Mouse (Mus musculus) limb, embryonic 12.5 days (tissue): ENCODE results near the gene Nr2f2. TPM values are rescaled to one million over a fixed set of nuclear protein-coding genes. Genes with fewer than 3 reads are reported as not detected.

Source experiments
- ATAC-seq: fragments of 200-750 bp; cut with Nextera tagmentation; 2 replicates; pipeline ENCODE4 v1.8.0; 2017; ENCODE audit warnings: low read depth, moderate TSS enrichment; ENCODE audit not compliant: insufficient number of reproducible peaks, insufficient read depth, low FRiP score, low TSS enrichment
- H3K27ac ChIP-seq: fragments of 300-500 bp; sonication (generic); 2 replicates; pipeline ENCODE4 v1.5.1; 2016; ENCODE audit warnings: mild to moderate bottlenecking, moderate library complexity
- H3K27me3 ChIP-seq: fragments of 300-500 bp; sonication (generic); 2 replicates; pipeline ENCODE4 v1.6.1; 2016; ENCODE audit warnings: mild to moderate bottlenecking, moderate library complexity
- H3K36me3 ChIP-seq: fragments of 300-500 bp; sonication (generic); 2 replicates; pipeline ENCODE4 v1.6.1; 2016; ENCODE audit warnings: mild to moderate bottlenecking, moderate library complexity
- H3K4me1 ChIP-seq: fragments of 300-500 bp; sonication (generic); replicated peaks from 2 replicates; pipeline ENCODE4 v1.6.1; 2016
- H3K4me2 ChIP-seq: fragments of 300-500 bp; sonication (generic); 2 replicates; pipeline ENCODE4 v1.6.1; 2016; ENCODE audit warnings: mild to moderate bottlenecking, moderate library complexity
- H3K4me3 ChIP-seq: fragments of 300-500 bp; sonication (generic); replicated peaks from 2 replicates; pipeline ENCODE4 v1.5.1; 2016; ENCODE audit warnings: mild to moderate bottlenecking
- H3K9ac ChIP-seq: fragments of 300-500 bp; sonication (generic); replicated peaks from 2 replicates; pipeline ENCODE4 v1.6.1; 2016; ENCODE audit warnings: mild to moderate bottlenecking, moderate library complexity
- H3K9me3 ChIP-seq: fragments of 300-500 bp; sonication (generic); 2 replicates; pipeline ENCODE4 v1.6.1; 2016; ENCODE audit warnings: mild to moderate bottlenecking, moderate library complexity
- WGBS: fragments of 180-500 bp; shearing (Covaris S2); methylation state at CpG from one replicate; pipeline ENCODE4 v1.1.7; 2016; 5-methylcytosine and 5-hydroxymethylcytosine counted together
- polyA plus RNA-seq: library from polyadenylated mRNA; unstranded; fragments of >200 nt; fragmentation: Nextera tagmentation; extraction: Ambion mirVana; gene quantifications from 2 replicates; pipeline ENCODE4 v1.2.1, GENCODE M21; 2016

Nr2f2 gene
- polyA plus RNA-seq = 71.8 and 76.9 TPM in 2 replicates

GRCm38 (mm10) chr7:70365941-70366807 is at the start of gene Nr2f2:
Nr2f2 (minus strand) TSS chr7:70366735.
- H3K4me1 ChIP-seq = peaks cover 45% of the 10 kb centered on the region
- H3K27me3 ChIP-seq = peaks cover 63% of the 10 kb centered on the region
- H3K27ac ChIP-seq = peak within 1 kb of the TSS; percentile 91

GRCm38 (mm10) chr7:70414461-70414860 is 47.9 kb upstream of the Nr2f2 start:
- H3K9ac ChIP-seq = no peak overlapping the region
- ATAC-seq = no peak

More at GRCm38 (mm10) chr7:70365941-70366807, at the start of gene Nr2f2:
- no peak for ATAC-seq
- Histone ChIP-seq H3K9ac (peak within 1 kb of the TSS; percentile 68), H3K4me3 (peak within 1 kb of the TSS; percentile 52), H3K36me3 (no peaks in the 10 kb centered on the region), H3K9me3 (no peaks in the 10 kb centered on the region), H3K4me2 (peak within 1 kb of the TSS; percentile 72)
- under 1% methylated on average over 16 of the region's 16 CpGs for WGBS

DNA sequence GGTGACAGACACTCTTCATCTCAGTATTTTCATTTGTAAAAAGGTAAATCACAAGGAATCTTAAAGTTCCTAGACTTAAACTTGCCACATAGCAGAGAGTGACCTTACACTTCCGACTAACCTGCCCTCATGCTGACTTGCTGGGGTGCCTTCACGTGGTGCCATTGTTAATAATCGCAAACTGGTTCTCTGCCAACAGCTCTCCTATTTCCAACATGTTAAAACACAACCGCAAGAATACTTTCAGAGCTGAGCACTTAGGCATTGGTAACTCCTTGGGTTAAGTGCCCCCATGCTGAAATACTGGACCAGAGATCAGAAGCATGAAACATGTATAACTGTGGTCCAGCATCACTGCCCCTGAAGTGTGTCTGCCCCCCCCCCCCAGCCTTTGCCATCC is 47.1 kb upstream of the Nr2f2 start:
- no peak for ATAC-seq
- 81% methylated on average over 4 of the region's 4 CpGs for WGBS
- H3K4me3 ChIP-seq = no peak overlapping the region
- no peaks in the 10 kb centered on the region for H3K27me3 ChIP-seq
- peaks cover 12% of the 10 kb centered on the region; the same call in 1 of the 2 replicates for H3K4me1 ChIP-seq
- no peak overlapping the region for H3K4me2 ChIP-seq
- H3K9ac ChIP-seq = no peak overlapping the region
- H3K9me3 ChIP-seq = no peaks in the 10 kb centered on the region
- peaks cover 4% of the 10 kb centered on the region; the same call in 1 of the 2 replicates for H3K36me3 ChIP-seq
- no peak overlapping the region for H3K27ac ChIP-seq

More at GRCm38 (mm10) chr7:70414461-70414860, 47.9 kb upstream of the Nr2f2 start:
- Histone ChIP-seq H3K27ac (no peak overlapping the region), H3K9me3 (no peaks in the 10 kb centered on the region), H3K4me3 (no peak overlapping the region), H3K27me3 (no peaks in the 10 kb centered on the region), H3K4me2 (no peak overlapping the region), H3K36me3 (peaks cover 4% of the 10 kb centered on the region; the same call in 1 of the 2 replicates), H3K4me1 (peaks cover 11% of the 10 kb centered on the region; the same call in 1 of the 2 replicates)
- WGBS = 94% methylated on average over 4 of the region's 4 CpGs

DNA sequence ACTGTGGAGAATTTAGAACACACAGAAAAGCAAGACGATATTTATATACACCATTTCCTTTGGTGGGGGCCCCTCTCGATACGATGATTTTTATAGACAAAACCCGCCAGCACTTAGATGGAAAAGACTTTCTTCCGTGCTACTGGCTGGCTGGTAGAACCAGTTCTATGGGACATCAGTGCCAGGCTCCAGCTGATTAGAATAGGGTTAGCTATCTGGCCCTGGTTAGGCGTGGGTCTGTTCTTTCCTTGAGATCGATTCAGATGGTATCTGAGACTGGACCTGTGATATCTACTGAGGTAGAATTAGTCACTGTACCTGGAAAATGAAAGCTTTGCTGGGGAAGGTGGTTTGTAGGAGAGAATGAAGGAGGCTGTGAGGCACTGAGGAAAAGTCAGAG is 46.4 kb upstream of the Nr2f2 start:
- Histone ChIP-seq H3K27ac (no peak overlapping the region), H3K4me3 (no peak overlapping the region), H3K9ac (no peak overlapping the region), H3K36me3 (peaks cover 4% of the 10 kb centered on the region; the same call in 1 of the 2 replicates), H3K9me3 (no peaks in the 10 kb centered on the region), H3K4me2 (no peak overlapping the region), H3K27me3 (no peaks in the 10 kb centered on the region), H3K4me1 (peaks cover 12% of the 10 kb centered on the region; the same call in 1 of the 2 replicates)
- 87% methylated on average over 7 of the region's 7 CpGs for WGBS
- ATAC-seq = no peak

DNA sequence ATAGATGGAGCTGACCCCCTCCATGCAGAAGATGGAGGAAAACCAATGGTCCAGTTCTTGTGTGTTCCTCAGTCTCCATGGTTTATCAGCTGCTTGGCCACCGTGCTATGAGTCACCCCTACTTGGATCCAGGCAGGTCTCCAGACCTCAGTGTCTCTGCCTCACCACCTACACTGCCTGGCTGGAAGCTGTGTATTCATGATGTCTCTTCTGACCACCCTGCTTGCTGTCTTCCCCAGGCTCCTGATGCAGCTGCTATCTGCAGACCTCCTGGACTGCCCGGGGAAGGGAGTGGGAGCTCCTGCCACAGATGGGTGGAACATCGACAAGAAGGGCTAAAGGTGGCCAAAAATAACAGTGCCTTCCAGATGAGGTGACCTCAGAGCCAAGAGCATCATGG is 43.8 kb upstream of the Nr2f2 start:
- H3K27ac ChIP-seq = no peak overlapping the region
- no peak overlapping the region for H3K9ac ChIP-seq
- H3K9me3 ChIP-seq = no peaks in the 10 kb centered on the region
- peaks cover 3% of the 10 kb centered on the region; the same call in 1 of the 2 replicates for H3K4me1 ChIP-seq
- 80% methylated on average over 3 of the region's 3 CpGs for WGBS
- no peak overlapping the region for H3K4me2 ChIP-seq
- H3K36me3 ChIP-seq = peaks cover 4% of the 10 kb centered on the region; the same call in 1 of the 2 replicates
- no peak overlapping the region for H3K4me3 ChIP-seq
- no peak for ATAC-seq
- no peaks in the 10 kb centered on the region for H3K27me3 ChIP-seq

DNA sequence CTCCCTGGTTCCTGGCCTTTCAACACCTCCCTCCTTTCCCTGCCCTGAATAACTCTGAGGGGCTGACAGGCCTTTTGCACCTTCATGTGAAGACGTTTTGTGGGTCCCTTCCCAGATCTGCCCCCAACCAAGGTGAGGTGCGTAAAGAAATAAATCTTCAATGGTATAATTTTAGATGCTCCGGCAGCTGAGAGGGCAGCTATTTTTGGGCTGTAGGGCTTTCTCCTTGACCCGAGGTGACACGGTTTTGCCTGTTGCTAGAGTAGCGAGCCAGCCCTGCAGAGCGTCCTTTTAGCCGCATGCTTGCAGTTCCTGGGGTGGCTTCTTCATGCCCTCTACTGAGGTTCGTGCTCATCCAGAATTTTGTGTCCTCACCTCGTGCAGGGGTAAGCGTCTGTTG is 43.4 kb upstream of the Nr2f2 start:
- Histone ChIP-seq H3K27me3 (no peaks in the 10 kb centered on the region), H3K4me1 (peaks cover 3% of the 10 kb centered on the region; the same call in 1 of the 2 replicates), H3K36me3 (peaks cover 4% of the 10 kb centered on the region; the same call in 1 of the 2 replicates), H3K9ac (no peak overlapping the region), H3K4me3 (no peak overlapping the region), H3K4me2 (no peak overlapping the region), H3K9me3 (no peaks in the 10 kb centered on the region), H3K27ac (no peak overlapping the region)
- ATAC-seq = no peak
- 71% methylated on average over 11 of the region's 11 CpGs for WGBS

DNA sequence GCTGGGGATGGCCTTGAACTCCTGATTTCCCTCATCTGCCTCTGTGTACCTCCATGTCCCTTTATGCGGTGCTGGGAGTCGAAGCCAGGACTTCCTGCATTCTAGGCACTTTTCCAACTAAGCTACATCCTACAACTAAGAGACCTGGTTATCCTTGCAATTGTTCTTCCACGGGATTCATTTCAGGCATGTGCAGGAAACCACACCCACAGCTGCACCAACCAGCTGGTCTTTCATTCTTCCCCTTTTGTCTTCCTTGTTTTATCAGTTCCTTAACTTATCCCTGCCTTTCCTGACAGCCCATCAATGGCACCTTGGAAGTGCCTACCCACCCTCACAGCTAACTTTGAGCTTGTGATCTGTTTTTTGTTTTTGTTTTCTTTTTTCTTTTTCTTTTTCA is 42.3 kb upstream of the Nr2f2 start:
- Histone ChIP-seq H3K4me2 (no peak overlapping the region), H3K36me3 (peaks cover 7% of the 10 kb centered on the region; the same call in 1 of the 2 replicates), H3K4me3 (no peak overlapping the region), H3K4me1 (peaks cover 3% of the 10 kb centered on the region; the same call in 1 of the 2 replicates), H3K9me3 (no peaks in the 10 kb centered on the region), H3K27me3 (no peaks in the 10 kb centered on the region), H3K9ac (no peak overlapping the region), H3K27ac (no peak overlapping the region)
- ATAC-seq = no peak
- 76% methylated on average over 3 of the region's 3 CpGs for WGBS

GRCm38 (mm10) chr7:70407123-70407522 is 40.6 kb upstream of the Nr2f2 start:
- Histone ChIP-seq H3K4me1 (peaks cover 3% of the 10 kb centered on the region; the same call in 1 of the 2 replicates), H3K27me3 (no peaks in the 10 kb centered on the region), H3K4me3 (no peak overlapping the region), H3K9me3 (no peaks in the 10 kb centered on the region), H3K9ac (no peak overlapping the region), H3K4me2 (no peak overlapping the region), H3K36me3 (peaks cover 7% of the 10 kb centered on the region; the same call in 1 of the 2 replicates), H3K27ac (no peak overlapping the region)
- 66% methylated on average over 11 of the region's 11 CpGs for WGBS
- ATAC-seq = no peak

GRCm38 (mm10) chr7:70406527-70406926 is 40.0 kb upstream of the Nr2f2 start:
- H3K4me1 ChIP-seq = peaks cover 3% of the 10 kb centered on the region; the same call in 1 of the 2 replicates
- H3K4me3 ChIP-seq = no peak overlapping the region
- H3K4me2 ChIP-seq = no peak overlapping the region
- ATAC-seq = no peak
- WGBS = 88% methylated on average over 11 of the region's 11 CpGs
- no peak overlapping the region for H3K9ac ChIP-seq
- peaks cover 7% of the 10 kb centered on the region; the same call in 1 of the 2 replicates for H3K36me3 ChIP-seq
- no peaks in the 10 kb centered on the region for H3K27me3 ChIP-seq
- no peak overlapping the region for H3K27ac ChIP-seq
- H3K9me3 ChIP-seq = no peaks in the 10 kb centered on the region

GRCm38 (mm10) chr7:70405466-70405865 is 38.9 kb upstream of the Nr2f2 start:
- Histone ChIP-seq H3K4me2 (no peak overlapping the region), H3K9ac (no peak overlapping the region), H3K27ac (no peak overlapping the region), H3K4me1 (peaks cover 3% of the 10 kb centered on the region; the same call in 1 of the 2 replicates), H3K4me3 (no peak overlapping the region), H3K27me3 (no peaks in the 10 kb centered on the region), H3K36me3 (peaks cover 7% of the 10 kb centered on the region; the same call in 1 of the 2 replicates), H3K9me3 (no peaks in the 10 kb centered on the region)
- WGBS = 63% methylated on average over 2 of the region's 2 CpGs
- no peak for ATAC-seq

GRCm38 (mm10) chr7:70382828-70383227 is 16.3 kb upstream of the Nr2f2 start:
- no peak overlapping the region for H3K4me3 ChIP-seq
- H3K9ac ChIP-seq = no peak overlapping the region
- H3K9me3 ChIP-seq = no peaks in the 10 kb centered on the region
- no peak for ATAC-seq
- WGBS = 80% methylated on average over 4 of the region's 4 CpGs
- H3K27me3 ChIP-seq = no peaks in the 10 kb centered on the region; the same call in 1 of the 2 replicates
- H3K27ac ChIP-seq = no peak overlapping the region
- no peaks in the 10 kb centered on the region for H3K36me3 ChIP-seq
- H3K4me2 ChIP-seq = no peak overlapping the region
- H3K4me1 ChIP-seq = no peaks in the 10 kb centered on the region
